ENCODE assay signal across 16 mouse cellular contexts in genomic region chr13:77275172-77275747, GRCm38 (mm10).
DNase-seq lines count a peak whose midpoint lies in the region; ATAC-seq lines count a peak whose summit lies in the region.
"Had no signal": no experiment of that assay in that cellular context is flagged by ENCODE, and none has a peak within 500 bp of the region (broad histone marks: within the 10 kb centered on the region; RNA-seq: fewer than 3 reads in every experiment).

No protein-coding gene starts in this region.

- peak overlapping the region; percentile 23; the same call in 1 of the 2 replicates for H3K4me2 ChIP-seq in heart, embryonic 16.5 days (ENCODE audit: low read depth, low read length)
- H3K4me2 ChIP-seq: forebrain, embryonic 15.5 days; hindbrain, embryonic 12.5 days; liver, embryonic 13.5 days; midbrain, embryonic 11.5 days had no signal

- H3K36me3 ChIP-seq in heart, embryonic 16.5 days (ENCODE audit: control insufficient read depth, insufficient read depth) = no peaks in the 10 kb centered on the region
- H3K36me3 ChIP-seq: forebrain, embryonic 15.5 days; G1E; hindbrain, embryonic 12.5 days; liver, embryonic 13.5 days had no signal

- no peak overlapping the region for H3K27ac ChIP-seq in heart, embryonic 16.5 days (ENCODE audit: low read length)
- H3K27ac ChIP-seq: forebrain, embryonic 15.5 days; hindbrain, embryonic 12.5 days; kidney, postnatal 0 days; liver, embryonic 13.5 days had no signal

- ATAC-seq in heart, embryonic 16.5 days (replicated peaks; ENCODE audit: extremely low read depth, insufficient read depth, low FRiP score) = peak; percentile 75
- ATAC-seq: forebrain, embryonic 15.5 days had no signal

- H3K27me3 ChIP-seq in heart, embryonic 16.5 days (ENCODE audit: control insufficient read depth, insufficient read depth, low read length) = no peaks in the 10 kb centered on the region
- H3K27me3 ChIP-seq: forebrain, embryonic 15.5 days; hindbrain, embryonic 12.5 days; liver, embryonic 13.5 days had no signal

- WGBS in heart, embryonic 16.5 days = 33% methylated on average over 3 of the region's 3 CpGs

- H3K9me3 ChIP-seq in heart, embryonic 16.5 days (replicated peaks; ENCODE audit: control insufficient read depth, low read length) = no peaks in the 10 kb centered on the region
- H3K9me3 ChIP-seq: forebrain, embryonic 15.5 days; G1E; hindbrain, embryonic 12.5 days; liver, embryonic 13.5 days had no signal

- no peak overlapping the region for H3K9ac ChIP-seq in heart, embryonic 16.5 days (ENCODE audit: low read length)
- H3K9ac ChIP-seq: forebrain, embryonic 15.5 days; hindbrain, embryonic 12.5 days; liver, embryonic 13.5 days had no signal

- no peak overlapping the region for H3K4me3 ChIP-seq in heart, embryonic 16.5 days (ENCODE audit: low read length)
- H3K4me3 ChIP-seq: forebrain, embryonic 15.5 days; hindbrain, embryonic 12.5 days; liver, embryonic 13.5 days had no signal

- peak; percentile 2 for DNase-seq in cerebellum, adult 11 months
- no peak for DNase-seq in cerebellum, postnatal 4 days (ENCODE audit: low spot score in 2 of 2)
- DNase-seq in layer of hippocampus, adult 9-11 months = peak; percentile 29
- DNase-seq in layer of hippocampus, adult 9-10 months (ENCODE audit: low spot score) = no peak
- DNase-seq in right cerebral cortex, postnatal 14 days = peak; percentile 31
- DNase-seq in thymus, postnatal 36 days = no peak
- DNase-seq in urinary bladder, postnatal 4 days (ENCODE audit: low spot score in 2 of 2) = no peak
- DNase-seq: adrenal gland, postnatal 10 days; liver, embryonic 13.5 days; spleen, adult 18-20 months had no signal

- peaks cover 12% of the 10 kb centered on the region for H3K4me1 ChIP-seq in heart, embryonic 16.5 days (ENCODE audit: control insufficient read depth, insufficient read depth, low read length)
- H3K4me1 ChIP-seq: forebrain, embryonic 15.5 days; hindbrain, embryonic 12.5 days; liver, embryonic 13.5 days had no signal

Comparison
In these comparisons a context has a peak if more than half of its experiments do, and no peak if none do; other contexts are left out.
1. DNase-seq: peak in cerebellum, adult 11 months (single experiment), layer of hippocampus, adult 9-11 months (single experiment) and right cerebral cortex, postnatal 14 days (single experiment); none in cerebellum, postnatal 4 days (0 of 2), layer of hippocampus, adult 9-10 months (single experiment), thymus, postnatal 36 days (0 of 2) and urinary bladder, postnatal 4 days (0 of 2).